Mouse (Mus musculus) ES-CJ7 (cell line): ENCODE data around the gene Dhh.

Experiments
- DNase-seq: peaks from one replicate; pipeline ENCODE4 v3.0.0; 2011; ENCODE audit warnings: low read depth, low spot score

Dhh gene

DNA sequence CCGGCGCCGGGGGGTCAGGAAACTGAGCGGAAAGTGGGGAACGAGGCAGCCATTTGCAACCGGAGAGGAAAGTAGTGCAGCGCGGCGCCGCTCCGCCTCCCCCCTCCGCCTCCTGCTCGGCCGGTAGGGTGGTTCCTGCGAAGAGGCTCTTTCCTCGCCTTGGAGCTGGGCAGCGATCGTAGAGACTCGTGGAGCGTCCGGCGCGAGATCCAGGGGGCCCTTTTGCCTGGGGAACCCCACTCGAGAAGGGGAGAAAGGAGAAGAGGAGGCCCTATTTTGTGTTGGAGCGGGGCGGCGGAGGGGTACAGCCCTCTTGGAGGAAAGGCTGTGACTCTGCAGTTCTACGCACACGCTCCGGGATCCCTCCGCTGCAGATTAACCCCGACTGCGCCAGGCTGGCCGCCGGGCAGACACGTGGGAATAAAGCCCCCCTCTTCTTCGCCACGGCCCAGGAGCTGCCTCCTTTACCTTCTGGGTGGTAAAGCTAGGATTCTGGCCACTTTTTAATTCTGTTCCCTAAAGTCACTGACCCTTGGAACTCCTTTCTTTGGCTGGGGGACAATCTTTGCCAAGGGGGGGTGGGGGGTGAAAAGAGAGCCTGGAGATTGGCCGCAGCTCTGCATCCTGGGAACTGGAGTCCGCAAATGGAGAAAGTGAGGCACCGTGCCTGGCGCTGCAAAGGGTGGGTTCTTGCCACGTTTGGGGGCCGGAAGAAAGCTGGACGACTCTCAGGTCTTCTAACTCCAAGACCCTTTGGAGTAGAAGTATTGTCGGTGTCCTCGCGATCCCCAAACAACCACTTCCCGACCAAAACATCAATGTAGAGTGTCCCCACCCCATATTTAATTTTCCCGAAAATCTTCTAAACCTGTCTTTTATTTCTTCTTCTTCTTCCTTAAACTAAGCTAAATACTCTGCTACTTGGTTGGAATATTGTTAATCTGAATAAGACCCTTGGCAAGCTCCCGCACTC is 26.1 kb downstream of the Dhh start:
- DNase-seq = peak; percentile 97

DNA sequence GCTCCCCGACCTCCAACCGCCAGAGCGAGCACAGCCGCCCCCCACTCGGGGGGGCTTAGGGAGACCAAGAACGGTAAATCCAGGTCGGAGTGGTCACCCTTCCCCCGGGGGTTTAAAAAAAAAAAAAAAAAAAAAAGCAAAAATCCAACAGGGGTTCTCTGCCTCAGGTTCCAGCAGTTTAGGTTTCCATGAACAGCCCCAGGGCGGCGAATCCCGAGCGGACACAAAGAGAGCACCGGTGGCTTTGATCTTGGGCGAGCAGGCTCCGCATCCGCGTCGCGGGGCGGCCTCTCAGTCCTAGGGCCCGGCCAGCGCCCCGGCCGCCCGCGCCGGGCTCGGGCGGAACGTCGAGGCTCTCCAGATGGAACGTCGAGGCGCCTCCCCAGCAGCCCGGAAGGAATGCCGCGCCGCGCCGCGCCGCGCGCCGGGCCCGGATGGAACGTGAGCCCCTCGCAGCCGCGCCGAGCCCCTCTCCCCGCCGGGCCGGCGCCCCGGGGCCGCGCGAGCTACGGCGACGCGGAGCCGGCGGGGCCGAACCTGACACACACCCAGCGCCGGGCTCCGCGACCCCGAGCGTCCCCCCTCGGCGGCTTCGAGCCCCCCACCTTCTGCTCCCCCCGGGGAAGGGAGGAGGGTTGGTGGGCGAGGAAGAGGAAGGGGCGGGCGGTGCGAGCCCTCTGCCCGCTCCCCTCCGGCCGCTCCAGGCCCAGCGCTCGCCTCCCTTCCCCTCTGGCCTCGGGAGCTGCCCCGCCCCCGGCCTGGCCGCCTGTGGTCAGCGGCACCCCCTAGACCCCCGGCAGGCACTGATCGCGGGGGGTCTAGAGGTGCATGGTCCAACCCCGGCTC is 27.0 kb downstream of the Dhh start, which contains the start of gene Kmt2d:
TSS of gene Kmt2d (minus strand) at position 135 of the 846 bp plus-strand sequence.
- no peak for DNase-seq

DNA sequence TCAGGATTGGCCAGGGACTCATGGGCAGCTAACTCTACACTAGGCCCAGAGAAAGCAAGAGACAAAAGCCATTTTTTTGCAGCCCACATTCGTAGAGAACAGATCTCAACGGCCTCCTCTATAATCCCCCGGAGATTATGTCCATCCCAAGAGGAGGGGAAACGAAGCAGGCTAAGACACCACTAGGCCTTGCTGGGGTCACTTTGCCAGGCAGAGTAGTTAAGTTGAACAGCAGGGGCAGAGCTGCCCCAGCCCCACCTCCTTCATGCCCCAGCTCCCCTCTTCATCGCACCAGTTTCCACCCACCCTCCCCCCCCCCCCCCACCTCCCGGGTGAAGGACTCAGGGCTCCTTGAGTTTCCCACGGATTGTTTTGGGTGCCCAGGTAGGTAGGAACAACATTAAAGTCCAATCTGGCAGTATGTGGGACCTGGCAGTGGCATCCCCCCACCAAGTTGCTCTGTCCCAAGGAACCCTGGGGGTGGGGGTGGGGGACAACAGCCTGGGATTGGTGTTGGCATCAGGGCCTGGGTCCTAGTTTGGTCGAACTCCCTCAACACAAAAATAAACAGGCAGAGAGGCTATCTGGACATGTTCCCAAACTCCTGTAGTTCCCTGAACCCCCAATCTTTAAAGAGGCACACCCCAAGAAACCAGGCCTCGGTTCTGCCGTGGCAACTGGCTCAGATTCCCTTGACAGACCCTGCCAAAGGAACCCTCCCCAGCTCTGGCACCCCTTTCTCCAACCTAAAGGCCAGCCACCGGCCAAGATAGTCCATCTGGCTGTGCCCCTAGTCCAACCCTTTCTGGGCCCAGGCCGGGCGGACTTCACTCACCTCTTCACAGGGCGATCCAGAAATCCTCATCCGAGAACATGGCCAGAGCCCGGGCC is 27.9 kb downstream of the Dhh start:
- DNase-seq = no peak

DNA sequence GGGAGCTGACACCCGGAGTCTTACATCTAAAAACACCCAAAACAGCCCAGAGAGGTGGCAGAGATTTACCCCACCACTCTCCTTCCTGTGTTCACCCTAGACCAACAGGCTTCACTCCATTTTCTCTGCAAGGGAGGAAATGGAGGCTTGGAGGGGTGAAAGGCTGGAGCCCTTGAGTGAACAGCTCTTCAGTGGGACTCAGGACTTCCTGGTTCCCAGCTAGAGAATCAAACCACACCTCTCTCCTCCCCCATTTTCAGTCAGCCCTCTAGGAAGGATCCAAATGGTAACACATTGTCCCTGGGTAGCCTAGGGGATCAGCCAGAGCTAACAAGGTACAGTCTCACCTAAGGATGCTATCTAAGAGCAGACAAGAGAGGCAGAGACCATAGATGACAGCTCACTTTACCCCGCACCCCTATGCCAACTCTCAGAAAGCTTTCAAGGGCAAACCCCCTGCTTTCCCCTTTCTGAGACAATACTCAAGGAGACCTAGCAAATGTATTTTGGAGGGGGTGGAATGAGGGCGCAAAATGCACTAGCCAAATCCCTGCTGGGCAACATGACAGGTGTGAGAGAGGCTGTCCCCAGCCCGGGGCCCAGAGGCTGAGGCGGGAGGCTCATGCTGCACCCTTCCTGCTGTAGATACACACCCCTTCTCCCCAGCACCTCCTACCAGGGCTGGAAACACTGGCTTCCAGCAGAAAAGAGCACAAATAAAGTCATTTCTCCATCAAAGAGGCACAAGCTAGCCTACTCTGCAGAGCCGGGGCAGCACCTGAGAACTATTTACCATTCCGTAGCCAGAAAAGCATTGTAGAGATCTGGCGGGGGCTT is 28.8 kb downstream of the Dhh start:
- no peak for DNase-seq

DNA sequence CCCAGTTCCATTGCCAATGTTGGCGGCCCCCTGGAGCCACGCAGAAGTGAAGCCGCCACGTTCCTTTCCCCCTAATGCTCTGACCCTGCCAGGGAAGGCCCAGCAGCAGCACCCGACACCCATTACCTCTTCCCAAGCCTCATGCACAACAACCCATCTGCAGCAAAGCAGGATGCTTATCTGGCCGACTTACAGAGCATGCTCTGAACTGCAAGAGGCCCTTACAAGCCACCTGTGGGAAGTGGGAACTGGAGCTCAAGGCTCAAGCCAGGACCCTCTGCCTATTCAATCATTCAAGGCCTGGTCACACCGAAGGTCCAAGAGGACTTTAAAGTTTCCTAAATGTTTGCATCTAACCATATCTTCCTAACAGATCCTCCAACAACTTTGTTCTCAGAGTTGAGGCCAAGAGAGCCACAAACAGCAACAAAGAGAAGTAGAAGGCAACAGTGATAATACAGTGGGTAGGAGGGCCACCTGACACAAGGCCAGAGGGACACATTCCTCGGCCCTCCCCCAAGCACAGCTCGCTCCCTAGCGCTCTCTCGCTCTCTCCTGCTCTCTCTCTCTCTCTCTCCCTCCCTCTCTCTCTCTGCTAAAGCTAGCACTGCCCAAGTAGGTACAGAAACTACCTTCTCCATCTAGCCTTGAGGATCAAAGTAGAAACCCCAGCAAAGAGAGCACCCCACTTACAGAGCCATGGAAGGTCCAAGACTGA is 29.8 kb downstream of the Dhh start:
- no peak for DNase-seq

DNA sequence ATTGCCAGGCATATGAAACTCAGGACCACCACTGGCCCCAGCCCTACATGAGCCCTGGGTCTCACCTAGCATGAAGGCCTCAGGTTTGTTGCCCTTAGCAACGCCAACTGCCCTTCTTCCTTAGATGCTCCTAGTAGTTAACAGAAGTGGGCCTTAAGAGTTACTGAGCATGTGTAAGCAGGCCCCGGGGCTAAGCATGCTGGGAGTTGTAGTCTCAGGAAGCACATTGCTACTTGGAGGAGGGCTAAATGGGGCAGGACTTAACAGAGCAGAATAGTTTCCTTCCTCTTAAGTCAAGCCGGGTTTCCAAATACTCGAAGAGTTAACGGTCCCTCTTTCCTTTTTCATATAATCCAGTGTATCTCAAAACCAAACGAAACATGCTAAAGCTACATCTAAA is 31.0 kb downstream of the Dhh start:
- peak; percentile 58 for DNase-seq

DNA sequence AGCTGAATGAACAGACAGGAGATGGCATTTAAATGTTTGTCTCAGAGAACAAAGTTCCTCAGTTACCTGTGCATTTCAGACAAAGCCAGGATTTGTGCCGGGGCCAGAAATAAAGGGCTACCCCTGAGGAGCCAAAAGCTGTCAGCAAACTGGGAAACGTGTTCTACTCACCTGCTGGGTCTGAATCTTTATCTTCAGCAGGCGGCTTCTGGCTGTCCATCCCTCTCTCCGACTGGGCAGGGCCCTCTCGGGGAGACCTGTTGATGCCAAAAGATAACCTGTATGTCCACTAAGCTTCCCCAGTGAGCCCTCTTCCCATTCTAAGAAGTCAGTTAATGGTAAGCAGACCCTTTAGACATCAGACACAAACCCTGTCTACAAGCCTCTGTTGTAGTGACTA is 31.8 kb downstream of the Dhh start:
- no peak for DNase-seq

DNA sequence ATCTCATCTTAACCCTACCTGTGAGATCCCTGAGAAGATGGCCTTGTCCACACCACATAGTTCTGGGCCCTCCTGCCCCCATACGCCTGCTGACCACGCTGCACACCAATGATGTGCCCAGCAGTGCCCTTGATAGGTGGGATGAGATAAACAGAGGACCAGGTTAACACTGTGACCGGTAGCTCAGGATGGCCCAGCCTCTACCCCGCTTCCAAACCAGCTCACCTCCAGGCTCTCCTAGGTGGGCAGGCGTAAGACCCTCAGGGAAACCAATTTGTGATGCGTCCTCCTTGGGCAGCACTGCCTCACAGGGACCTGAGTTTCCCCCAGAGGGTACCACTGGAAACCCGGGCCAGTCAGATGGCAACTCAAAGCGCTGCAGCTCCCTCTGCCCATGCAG is 32.6 kb downstream of the Dhh start:
- DNase-seq = no peak

DNA sequence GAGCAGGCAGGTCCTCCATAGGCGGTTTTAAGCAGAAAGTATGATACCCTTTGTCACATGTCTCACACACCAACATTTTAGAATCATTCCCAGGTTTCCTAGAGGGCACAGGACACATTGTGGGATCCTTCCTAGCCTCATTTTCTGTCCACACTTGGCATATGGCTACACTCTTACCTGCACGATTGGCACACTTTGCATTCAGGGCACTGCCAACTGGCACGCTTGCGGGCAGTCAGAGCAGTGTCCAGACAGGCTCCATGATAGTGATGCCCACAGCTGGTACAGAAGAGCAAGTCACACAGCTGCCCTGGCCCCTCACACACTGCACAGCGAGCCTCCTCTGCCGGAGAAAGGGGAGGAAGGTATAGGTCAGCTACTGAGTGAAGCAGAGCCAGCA is 33.4 kb downstream of the Dhh start:
- DNase-seq = no peak

DNA sequence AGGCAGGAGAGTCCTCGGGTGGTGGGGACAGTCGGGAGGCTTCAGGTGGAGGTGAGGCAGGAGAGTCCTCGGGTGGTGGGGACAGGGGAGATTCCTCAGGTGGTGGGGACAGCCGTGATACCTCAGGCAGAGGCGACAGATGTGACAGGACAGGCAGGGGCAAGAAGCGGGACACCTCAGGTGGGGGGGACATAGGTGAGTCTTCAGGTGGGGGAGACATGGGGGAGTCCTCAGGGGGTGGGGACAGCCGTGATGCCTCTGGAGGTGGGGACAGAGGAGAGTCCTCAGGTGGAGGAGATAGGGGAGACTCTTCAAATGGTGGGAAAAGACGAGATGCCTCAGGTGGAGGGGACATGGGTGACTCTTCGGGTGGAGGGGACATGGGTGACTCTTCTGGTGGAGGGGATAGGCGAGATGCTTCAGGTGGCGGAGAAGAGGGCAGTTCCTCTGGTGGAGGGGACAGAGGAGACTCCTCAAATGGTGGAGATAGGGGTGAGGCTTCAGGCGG is 34.8 kb downstream of the Dhh start:
- no peak for DNase-seq

DNA sequence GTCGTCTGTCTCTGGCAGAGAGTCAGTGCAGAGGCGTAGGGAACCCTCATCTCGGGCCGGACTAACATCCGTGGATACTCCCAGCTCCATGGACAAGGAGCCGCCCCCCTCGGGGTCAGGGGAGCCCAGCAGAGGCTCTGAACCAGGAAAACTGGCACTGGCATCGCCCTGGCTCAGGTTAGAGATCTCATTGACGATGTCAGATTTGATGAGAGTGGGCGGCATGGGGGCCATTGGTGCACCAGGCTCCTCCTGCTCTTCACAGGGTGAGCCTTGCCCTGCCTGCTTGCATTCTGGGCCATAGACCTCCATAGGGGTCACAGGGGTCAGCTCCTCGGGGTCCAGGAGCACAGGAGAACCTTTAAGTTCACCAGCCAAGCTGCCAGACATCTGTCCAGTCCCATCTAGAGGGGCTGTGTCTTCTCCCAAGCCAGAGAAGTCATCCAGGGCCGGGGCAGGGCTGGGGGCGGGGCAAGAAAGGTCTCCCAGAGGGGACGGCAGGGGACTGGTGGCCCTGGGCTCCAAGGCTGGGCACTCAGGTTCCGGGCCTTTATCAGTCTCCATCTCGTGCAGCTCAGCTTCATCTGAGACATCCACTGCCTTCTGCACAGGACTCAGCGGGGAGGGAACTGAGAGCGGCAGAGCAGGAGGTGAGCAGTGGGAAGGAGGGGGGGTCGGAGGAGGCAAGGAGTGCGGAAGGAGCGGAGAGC is 36.5 kb downstream of the Dhh start:
- DNase-seq = no peak

DNA sequence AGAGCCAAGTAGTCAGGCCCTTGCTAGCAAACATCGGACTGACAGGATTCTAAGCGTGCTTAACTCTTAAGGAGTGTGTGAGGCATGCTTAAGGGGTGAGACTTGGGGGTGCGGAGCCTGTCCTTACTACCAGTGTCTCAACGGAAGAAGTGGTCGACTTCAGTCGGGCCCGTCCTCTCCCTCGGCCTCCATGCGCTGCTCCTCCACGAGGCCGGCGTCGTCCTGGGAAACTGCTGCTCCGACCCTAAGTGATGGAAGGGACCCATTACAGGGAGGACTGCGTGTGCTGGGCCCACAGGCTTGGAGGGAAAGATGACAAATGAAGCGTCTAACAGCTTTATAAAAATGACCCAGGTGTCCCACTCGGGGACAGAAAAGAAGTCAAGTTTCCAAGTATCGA is 37.4 kb downstream of the Dhh start:
- DNase-seq = no peak

DNA sequence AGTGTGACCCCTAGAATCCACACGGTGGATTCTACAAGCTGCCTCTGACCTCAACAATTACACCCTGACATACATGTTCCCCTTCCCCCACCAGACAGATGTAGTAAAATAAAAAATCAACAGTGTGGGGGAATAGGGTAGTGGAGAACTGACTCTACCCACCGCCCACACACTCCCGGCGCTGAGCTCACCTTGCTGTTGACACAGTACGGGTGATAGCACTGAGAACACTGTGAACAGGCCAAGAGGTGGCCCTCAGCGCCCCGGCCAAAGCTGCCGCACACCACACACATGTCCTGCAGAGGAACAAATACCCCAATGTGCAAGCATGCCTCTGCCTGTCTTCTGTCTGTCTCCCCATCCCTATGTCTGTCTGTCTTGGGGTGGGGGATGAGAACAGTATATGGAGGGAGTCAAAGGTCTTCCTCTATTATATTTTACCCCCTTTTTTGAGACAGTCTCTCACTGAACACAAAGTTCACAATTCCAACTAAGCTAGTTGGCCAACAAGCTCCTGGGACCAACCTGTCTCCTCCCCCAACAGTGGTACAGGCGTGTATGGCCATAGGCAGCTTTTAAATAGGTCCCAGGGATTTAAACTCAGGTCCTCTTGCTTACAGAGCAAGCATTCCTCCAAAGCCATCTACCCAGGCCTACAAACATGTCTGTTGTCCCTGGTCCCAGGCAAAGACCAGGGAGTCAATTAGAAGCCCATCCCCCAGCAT is 38.9 kb downstream of the Dhh start:
- DNase-seq = no peak

DNA sequence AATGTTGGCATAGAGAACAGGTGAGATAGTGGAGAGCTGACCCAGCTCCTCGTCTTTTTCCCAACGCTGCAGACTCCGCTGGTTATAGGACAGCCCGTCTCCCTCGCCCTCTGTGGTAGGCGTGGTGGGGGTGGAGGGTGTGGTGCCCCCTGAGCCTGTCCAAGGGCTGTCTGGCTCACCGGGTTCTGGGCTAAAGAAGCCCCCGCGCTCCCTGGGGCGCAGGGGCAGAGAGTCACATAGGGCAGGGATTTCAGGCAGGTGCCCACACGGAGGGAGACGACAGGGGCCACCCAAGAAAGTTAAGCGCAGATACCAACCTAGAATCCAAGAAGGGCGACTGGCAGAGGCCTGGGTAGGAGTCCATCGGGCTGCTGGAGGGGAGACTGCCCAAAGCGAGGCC is 44.1 kb downstream of the Dhh start:
- DNase-seq = no peak

DNA sequence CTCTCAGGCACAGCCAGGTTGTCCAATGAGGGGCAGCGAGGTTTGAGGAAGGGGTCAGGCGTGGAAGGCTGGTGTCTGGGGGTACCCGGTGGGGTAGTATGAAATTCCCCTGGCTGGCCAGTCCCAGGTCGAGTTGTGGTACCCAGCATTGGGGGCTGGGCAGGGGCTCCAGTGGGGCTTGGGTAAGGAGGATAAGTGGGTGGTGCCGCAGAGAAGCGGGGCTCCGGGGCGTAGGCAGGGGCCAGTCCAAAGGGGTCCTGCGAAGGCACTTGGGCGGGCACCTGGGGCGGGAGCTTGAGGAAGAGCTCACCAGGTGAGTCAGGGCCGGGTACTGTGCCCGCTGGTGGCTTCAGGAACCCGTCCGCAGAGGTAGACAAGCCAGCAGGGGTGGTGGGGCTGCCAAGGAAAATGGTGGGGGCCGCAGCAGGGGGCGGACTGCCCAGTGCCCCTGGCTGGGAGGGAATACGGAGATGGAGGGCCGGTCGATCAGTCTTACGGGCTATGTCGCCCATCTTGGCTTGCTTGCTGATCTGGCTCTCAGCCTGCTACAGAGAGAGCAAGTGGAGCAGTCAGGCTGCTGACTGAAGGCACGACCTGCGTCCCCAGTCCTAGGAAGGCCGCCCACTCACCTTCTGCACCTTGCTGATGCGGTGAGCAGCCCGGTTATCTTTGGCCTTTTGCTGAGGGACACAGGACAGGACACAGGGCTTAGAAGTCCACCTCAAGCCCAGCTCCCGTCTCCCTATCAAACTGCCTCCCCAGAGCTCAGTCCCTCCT is 45.0 kb downstream of the Dhh start:
- DNase-seq = no peak

DNA sequence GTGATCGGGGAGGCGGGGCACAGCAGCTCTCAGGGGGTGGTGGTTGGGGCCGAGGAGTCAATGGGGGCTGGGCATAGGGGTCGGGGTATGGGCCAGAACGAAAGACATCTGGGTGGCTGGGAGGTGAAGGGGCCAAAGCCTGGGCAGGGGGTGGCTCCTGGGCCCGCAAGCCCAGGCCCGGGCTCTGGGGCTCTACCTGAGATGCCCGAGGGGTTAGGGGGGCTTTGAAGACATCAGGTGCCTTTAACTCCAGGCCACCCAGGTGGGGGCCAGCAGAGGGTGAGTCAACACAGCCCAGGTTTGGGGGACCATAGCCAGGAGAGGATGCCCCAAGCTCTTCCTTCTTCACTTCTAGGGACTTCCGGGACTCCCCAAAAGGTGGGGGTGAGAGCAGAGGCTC is 45.6 kb downstream of the Dhh start:
- no peak for DNase-seq

DNA sequence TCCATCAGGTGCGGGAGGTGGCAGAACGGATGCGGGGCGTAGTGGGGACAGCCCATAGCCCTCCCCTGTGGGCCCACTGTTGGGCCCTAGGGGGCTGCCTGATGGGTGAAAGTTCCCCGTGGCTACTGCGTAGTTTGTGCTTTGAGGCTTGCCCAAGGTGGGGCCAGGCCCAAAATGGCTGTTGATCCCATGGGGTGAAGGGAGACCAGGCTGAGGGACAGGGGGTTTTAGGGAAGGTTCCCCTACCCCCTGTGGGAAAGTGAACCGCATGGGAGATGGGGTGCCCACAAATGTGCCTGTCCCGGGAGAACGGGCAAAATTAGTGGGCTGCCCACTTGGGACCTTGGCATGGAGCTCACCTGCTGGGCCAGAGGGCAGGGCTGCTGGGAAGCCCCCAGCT is 46.3 kb downstream of the Dhh start:
- DNase-seq = no peak
